In the genomic region with DNA sequence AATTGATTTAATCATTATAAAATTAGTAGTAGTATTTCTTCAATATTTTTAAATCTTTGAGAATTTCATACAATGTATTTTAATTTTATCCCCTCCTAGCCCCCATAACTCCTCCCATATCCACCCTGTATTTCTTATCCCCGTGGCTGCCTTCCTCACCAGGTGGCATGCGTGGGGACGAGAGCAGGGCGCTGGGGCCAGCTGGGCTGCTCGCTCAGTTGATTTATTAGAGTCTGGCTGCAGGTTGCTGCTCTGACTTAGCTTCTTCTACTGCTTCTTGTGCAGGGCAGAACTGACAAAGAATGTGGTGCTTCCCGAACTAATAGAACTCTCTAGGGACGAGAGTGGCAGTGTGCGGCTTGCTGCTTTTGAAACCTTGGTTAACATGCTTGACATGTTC, we compare ENCODE assay signal across 19 mouse cellular contexts. TPM values are rescaled to one million over a fixed set of nuclear protein-coding genes. Genes with fewer than 3 reads are reported as not detected.
DNase-seq lines count a peak whose midpoint lies in the region.
"Had no signal": no experiment of that assay in that cellular context is flagged by ENCODE, and none has a peak within 500 bp of the region (broad histone marks: within the 10 kb centered on the region; RNA-seq: fewer than 3 reads in every experiment).

No protein-coding gene starts in this region.

- DNase-seq in cerebellum, adult 18-20 months, result peak; percentile 12 to 22
- no peak for DNase-seq in cerebellum, adult 8-10 months
- DNase-seq in cerebellum, postnatal 14 days, result peak; percentile 41 to 51
- no peak for DNase-seq in cerebellum, adult 9-10 months
- DNase-seq in layer of hippocampus, adult 18-20 months (ENCODE audit: low spot score in 2 of 2), result peak; percentile 28 to 57
- no peak for DNase-seq in layer of hippocampus, adult 9-10 months (ENCODE audit: low spot score)
- peak; percentile 9 to 11 for DNase-seq in cerebellum, postnatal 36 days
- no peak for DNase-seq in neural tube, embryonic 10.5 days (ENCODE audit: extremely low spot score, low spot score)
- DNase-seq: adrenal gland, adult 8-10 months; adrenal gland, postnatal 25 days; forebrain, postnatal 0 days; gastrocnemius, adult 2 months; gastrocnemius, postnatal 14 days; heart, adult 11 months had no signal

RNA-seq across cellular contexts. Expression of gene Serpina10, which starts 47.5 kb away (rescaled TPM):
- total RNA-seq in layer of hippocampus, adult 18-20 months (2021), result not detected
- total RNA-seq: common myeloid progenitor, adult 5-6 weeks; ES-E14; forebrain, postnatal 0 days; gastrocnemius, adult 2 months; gastrocnemius, postnatal 14 days; heart, adult 8-10 months; heart, postnatal 25 days; hematopoietic stem cell, adult 5-6 weeks had no signal

RNA-seq across cellular contexts. Expression of gene Ppp4r4, which starts 51.7 kb away (rescaled TPM):
- 10 to 100 TPM; 44.6 to 50.3 TPM for total RNA-seq in layer of hippocampus, adult 18-20 months (2021)

Comparison
In these comparisons a context has a peak if more than half of its experiments do, and no peak if none do; other contexts are left out.
1. DNase-seq: peak in cerebellum, adult 18-20 months (2 of 2), cerebellum, postnatal 14 days (2 of 2), layer of hippocampus, adult 18-20 months (2 of 2) and cerebellum, postnatal 36 days (2 of 2); none in cerebellum, adult 8-10 months (single experiment), cerebellum, adult 9-10 months (single experiment), layer of hippocampus, adult 9-10 months (single experiment) and neural tube, embryonic 10.5 days (single experiment).